Mouse (Mus musculus): ENCODE measurements around the gene Pars2. TPM values are rescaled to one million over a fixed set of nuclear protein-coding genes. Genes with fewer than 3 reads are reported as not detected.
A peak's percentile ranks its signal among the peaks of the same experiment; 100 is the strongest.

Gene Pars2
- polyA plus RNA-seq, 1 experiment from 2014 or later: 16.2 TPM

- H3K9me3 ChIP-seq (replicated peaks): no peaks in the 10 kb centered on the region; the same call in 1 of the 2 replicates
- H3K4me3 ChIP-seq: no peak overlapping the region
- peaks cover 30% of the 10 kb centered on the region for H3K27me3 ChIP-seq (ENCODE audit: low read depth, poor library complexity, severe bottlenecking)
- DNase-seq (ENCODE audit: low spot score): no peak
- WGBS: 79% methylated on average over 5 of the region's 5 CpGs
- H3K4me1 ChIP-seq: no peaks in the 10 kb centered on the region
- no peak overlapping the region for H3K27ac ChIP-seq (replicated peaks)
- H3K36me3 ChIP-seq: no peaks in the 10 kb centered on the region
Observed at GRCm38 (mm10) chr4:106645797-106646196, 5.1 kb upstream of the Pars2 start.

DNA sequence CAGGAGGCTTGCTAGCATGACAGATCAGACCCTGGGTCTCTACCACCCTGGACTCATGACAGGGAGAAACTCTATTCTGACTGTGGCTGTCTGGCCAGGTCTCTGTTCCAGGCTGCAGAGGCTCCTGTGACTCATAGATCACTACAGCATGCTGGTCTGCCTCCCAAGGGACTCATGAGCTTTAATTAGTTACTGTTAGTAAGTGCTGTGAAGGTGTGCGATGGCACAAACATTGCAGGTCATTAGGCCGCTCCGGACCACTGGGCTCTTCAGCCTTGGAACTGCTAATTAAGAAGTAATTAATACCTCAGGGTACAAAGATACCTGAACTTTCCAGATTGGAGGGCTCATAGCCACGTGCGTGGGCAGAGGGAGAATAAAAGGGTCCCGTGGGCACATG is 3.7 kb upstream of the Pars2 start:
- Histone ChIP-seq H3K4me3 (no peak overlapping the region), H3K27ac (replicated peaks) (no peak overlapping the region), H3K27me3 (ENCODE audit: low read depth, poor library complexity, severe bottlenecking) (peaks cover 30% of the 10 kb centered on the region), H3K36me3 (no peaks in the 10 kb centered on the region), H3K9me3 (replicated peaks) (no peaks in the 10 kb centered on the region), H3K4me1 (peaks cover 8% of the 10 kb centered on the region)
- no peak for DNase-seq (ENCODE audit: low spot score)
- WGBS: 89% methylated on average over 6 of the region's 6 CpGs

DNA sequence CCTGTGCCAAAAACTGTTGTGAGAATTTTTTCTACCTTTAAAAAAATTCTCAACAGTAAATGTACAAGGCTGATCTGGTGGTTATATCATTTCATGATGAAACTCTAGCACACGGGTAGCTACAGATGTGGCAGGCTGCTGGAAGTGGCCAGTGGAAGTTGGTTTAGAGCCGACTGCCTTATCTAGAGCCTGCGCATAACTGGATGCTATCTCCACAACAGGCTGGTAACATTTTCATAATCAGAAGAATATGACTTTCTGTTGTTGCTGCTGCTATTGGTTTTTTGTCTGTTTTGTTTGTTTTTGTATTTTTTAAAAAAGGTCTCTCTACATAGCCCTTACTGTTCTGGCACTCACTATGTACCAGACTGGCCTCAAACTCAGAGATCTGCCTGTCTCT is 1.7 kb downstream of the Pars2 start:
- Histone ChIP-seq H3K27ac (replicated peaks) (no peak overlapping the region), H3K4me3 (no peak overlapping the region), H3K36me3 (peaks cover 42% of the 10 kb centered on the region), H3K27me3 (ENCODE audit: low read depth, poor library complexity, severe bottlenecking) (peaks cover 21% of the 10 kb centered on the region), H3K4me1 (peaks cover 8% of the 10 kb centered on the region), H3K9me3 (replicated peaks) (no peaks in the 10 kb centered on the region)
- no peak for DNase-seq (ENCODE audit: low spot score)
- 91% methylated on average over 3 of the region's 3 CpGs for WGBS

DNA sequence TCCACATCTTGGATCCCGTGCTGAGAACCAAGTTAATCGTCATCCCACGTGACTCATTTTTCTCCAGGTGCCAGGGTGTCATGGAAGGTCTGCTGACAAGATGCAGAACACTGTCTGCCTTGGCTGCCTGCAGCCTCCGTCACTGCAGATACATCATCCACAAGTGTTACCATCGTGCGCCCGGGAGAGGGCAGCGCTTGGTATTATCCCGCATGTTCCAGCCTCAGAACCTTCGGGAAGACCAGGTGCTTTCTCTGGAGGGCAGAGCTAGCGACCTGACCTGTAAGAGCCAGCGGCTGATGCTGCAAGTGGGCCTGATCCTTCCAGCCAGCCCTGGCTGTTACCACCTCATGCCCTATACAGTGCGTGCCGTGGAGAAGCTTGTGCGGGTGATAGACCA is 2.2 kb downstream of the Pars2 start:
- peaks cover 46% of the 10 kb centered on the region for H3K36me3 ChIP-seq
- DNase-seq (ENCODE audit: low spot score): no peak
- no peak overlapping the region for H3K27ac ChIP-seq (replicated peaks)
- H3K9me3 ChIP-seq (replicated peaks): no peaks in the 10 kb centered on the region
- H3K27me3 ChIP-seq (ENCODE audit: low read depth, poor library complexity, severe bottlenecking): peaks cover 16% of the 10 kb centered on the region
- WGBS: 95% methylated on average over 15 of the region's 15 CpGs
- H3K4me1 ChIP-seq: peaks cover 8% of the 10 kb centered on the region
- no peak overlapping the region for H3K4me3 ChIP-seq

- no peak for DNase-seq (ENCODE audit: low spot score)
- no peaks in the 10 kb centered on the region for H3K27me3 ChIP-seq (ENCODE audit: low read depth, poor library complexity, severe bottlenecking)
- peaks cover 8% of the 10 kb centered on the region for H3K4me1 ChIP-seq
- no peak overlapping the region for H3K4me3 ChIP-seq
- H3K27ac ChIP-seq (replicated peaks): no peak overlapping the region
- no peaks in the 10 kb centered on the region for H3K9me3 ChIP-seq (replicated peaks)
- WGBS: 95% methylated on average over 10 of the region's 10 CpGs
- peaks cover 71% of the 10 kb centered on the region for H3K36me3 ChIP-seq
Observed at GRCm38 (mm10) chr4:106655681-106656080, 4.8 kb downstream of the Pars2 start.

DNA sequence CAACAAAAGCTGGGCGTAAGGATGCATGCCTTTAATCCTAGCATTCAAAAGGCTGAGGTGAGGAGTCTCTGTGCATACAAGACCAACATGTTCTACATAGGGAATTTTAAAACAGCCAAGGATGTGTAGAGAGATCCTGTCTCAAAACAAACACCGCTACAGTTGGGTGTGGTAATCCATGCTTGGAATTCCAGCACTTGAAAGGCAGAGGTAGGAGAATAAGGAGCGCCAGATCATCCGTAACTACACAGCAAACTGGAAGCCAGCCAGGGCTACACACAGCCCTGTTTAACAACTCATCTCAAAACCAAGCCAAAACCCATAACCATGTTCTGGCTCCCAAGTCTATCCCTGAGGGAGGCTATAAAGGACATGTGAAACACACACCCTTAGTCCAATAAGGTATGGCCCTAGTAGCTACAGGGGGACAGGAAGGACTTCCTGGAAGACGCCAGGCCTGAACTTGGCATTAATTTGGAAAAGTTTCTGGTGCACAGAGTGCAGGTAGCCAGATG is 13.1 kb downstream of the Pars2 start:
- no peaks in the 10 kb centered on the region for H3K27me3 ChIP-seq (ENCODE audit: low read depth, poor library complexity, severe bottlenecking)
- 94% methylated on average over 5 of the region's 5 CpGs for WGBS
- no peak overlapping the region for H3K4me3 ChIP-seq
- no peaks in the 10 kb centered on the region for H3K9me3 ChIP-seq (replicated peaks)
- H3K27ac ChIP-seq (replicated peaks): no peak overlapping the region
- H3K4me1 ChIP-seq: no peaks in the 10 kb centered on the region
- DNase-seq (ENCODE audit: low spot score): no peak
- H3K36me3 ChIP-seq: peaks cover 100% of the 10 kb centered on the region

DNA sequence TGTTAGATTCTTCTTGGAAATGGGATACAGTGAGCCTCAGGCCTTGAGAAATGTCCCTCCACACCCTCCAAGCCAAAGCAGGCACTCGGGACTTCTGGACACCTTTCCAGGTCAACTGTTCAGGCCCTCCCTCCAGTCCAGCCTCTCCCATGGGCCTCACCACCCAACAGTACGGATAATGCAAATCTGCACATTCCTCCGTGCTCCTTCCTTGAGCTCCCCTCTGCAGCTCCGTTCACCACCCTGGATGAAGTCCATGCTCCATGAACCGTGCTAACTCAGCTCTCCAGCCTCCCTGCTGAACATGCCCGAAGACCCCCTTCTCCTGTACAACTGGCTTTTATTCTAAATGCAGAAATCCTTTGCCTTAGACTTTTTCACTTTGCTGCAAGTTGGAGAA is 13.8 kb downstream of the Pars2 start:
- peaks cover 100% of the 10 kb centered on the region for H3K36me3 ChIP-seq
- H3K27me3 ChIP-seq (ENCODE audit: low read depth, poor library complexity, severe bottlenecking): no peaks in the 10 kb centered on the region
- H3K4me1 ChIP-seq: no peaks in the 10 kb centered on the region
- no peak for DNase-seq (ENCODE audit: low spot score)
- no peaks in the 10 kb centered on the region for H3K9me3 ChIP-seq (replicated peaks)
- H3K4me3 ChIP-seq: no peak overlapping the region
- no peak overlapping the region for H3K27ac ChIP-seq (replicated peaks)
- 88% methylated on average over 6 of the region's 6 CpGs for WGBS

DNA sequence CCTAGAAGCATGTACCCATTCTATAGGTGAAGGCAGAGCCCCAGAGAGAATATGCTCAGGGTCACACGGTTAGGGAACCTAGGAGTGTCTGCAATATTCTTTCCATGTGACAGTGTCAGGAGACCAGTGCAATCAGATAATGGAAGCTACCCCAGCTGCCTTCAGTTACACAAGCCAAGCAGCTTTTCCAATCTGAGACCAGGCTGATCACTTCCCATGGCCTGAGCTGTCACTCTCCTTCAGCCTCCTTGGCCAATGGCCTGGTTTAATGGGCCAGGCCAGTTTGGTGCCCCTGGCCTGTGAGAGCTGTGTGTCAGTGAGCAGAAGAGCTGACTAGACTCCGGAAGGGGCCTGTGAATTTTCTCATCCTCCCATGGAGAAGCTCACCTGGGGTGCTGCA is 14.4 kb downstream of the Pars2 start:
- H3K4me3 ChIP-seq: no peak overlapping the region
- 87% methylated on average over 2 of the region's 2 CpGs for WGBS
- no peaks in the 10 kb centered on the region for H3K27me3 ChIP-seq (ENCODE audit: low read depth, poor library complexity, severe bottlenecking)
- DNase-seq (ENCODE audit: low spot score): no peak
- H3K27ac ChIP-seq (replicated peaks): no peak overlapping the region
- H3K4me1 ChIP-seq: no peaks in the 10 kb centered on the region
- peaks cover 100% of the 10 kb centered on the region for H3K36me3 ChIP-seq
- no peaks in the 10 kb centered on the region for H3K9me3 ChIP-seq (replicated peaks)

- H3K27me3 ChIP-seq (ENCODE audit: low read depth, poor library complexity, severe bottlenecking): no peaks in the 10 kb centered on the region
- H3K9me3 ChIP-seq (replicated peaks): no peaks in the 10 kb centered on the region
- H3K27ac ChIP-seq (replicated peaks): no peak overlapping the region
- H3K36me3 ChIP-seq: peaks cover 100% of the 10 kb centered on the region
- no peaks in the 10 kb centered on the region for H3K4me1 ChIP-seq
- H3K4me3 ChIP-seq: no peak overlapping the region
- WGBS: 92% methylated on average over 10 of the region's 10 CpGs
- DNase-seq (ENCODE audit: low spot score): no peak
Observed at GRCm38 (mm10) chr4:106665673-106666072, 14.8 kb downstream of the Pars2 start.

GRCm38 (mm10) chr4:106666546-106666945 is 15.7 kb downstream of the Pars2 start:
- H3K4me1 ChIP-seq: no peaks in the 10 kb centered on the region
- H3K9me3 ChIP-seq (replicated peaks): no peaks in the 10 kb centered on the region
- H3K4me3 ChIP-seq: no peak overlapping the region
- DNase-seq (ENCODE audit: low spot score): no peak
- WGBS: 93% methylated on average over 2 of the region's 2 CpGs
- H3K27me3 ChIP-seq (ENCODE audit: low read depth, poor library complexity, severe bottlenecking): no peaks in the 10 kb centered on the region
- H3K27ac ChIP-seq (replicated peaks): no peak overlapping the region
- H3K36me3 ChIP-seq: peaks cover 100% of the 10 kb centered on the region

DNA sequence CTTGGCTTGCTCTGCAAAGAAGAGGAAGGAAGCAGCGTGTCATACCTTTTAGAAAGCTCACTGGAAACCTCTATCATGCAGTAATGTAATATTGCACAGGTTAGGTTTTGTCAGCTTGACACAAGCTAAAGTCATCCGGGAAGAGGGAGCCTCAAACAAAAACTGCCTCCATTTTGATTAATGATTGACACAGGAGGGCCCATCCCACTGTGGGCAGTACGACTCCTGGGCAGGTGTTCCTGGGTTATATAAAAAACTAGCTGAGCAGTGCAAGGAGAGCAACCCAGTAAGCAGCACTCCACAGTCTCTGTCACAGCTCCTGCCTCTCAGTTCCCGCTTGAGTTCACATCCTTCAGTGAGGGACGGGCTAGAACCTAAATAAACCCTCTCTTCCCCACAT is 25.9 kb downstream of the Pars2 start:
- Histone ChIP-seq H3K4me1 (peaks cover 14% of the 10 kb centered on the region), H3K27me3 (ENCODE audit: low read depth, poor library complexity, severe bottlenecking) (no peaks in the 10 kb centered on the region), H3K4me3 (no peak overlapping the region), H3K27ac (replicated peaks) (no peak overlapping the region), H3K9me3 (replicated peaks) (no peaks in the 10 kb centered on the region), H3K36me3 (peaks cover 53% of the 10 kb centered on the region)
- 91% methylated on average over 5 of the region's 5 CpGs for WGBS
- DNase-seq (ENCODE audit: low spot score): no peak

GRCm38 (mm10) chr4:106678442-106679118 is 27.7 kb downstream of the Pars2 start, which contains the start of gene Ttc4:
Ttc4 (minus strand) TSS chr4:106678944.
- Histone ChIP-seq H3K27ac (replicated peaks) (peak within 1 kb of the TSS; percentile 85), H3K4me3 (peak within 1 kb of the TSS; percentile 89), H3K36me3 (peaks cover 35% of the 10 kb centered on the region), H3K9me3 (replicated peaks) (no peaks in the 10 kb centered on the region), H3K4me1 (peaks cover 14% of the 10 kb centered on the region), H3K27me3 (ENCODE audit: low read depth, poor library complexity, severe bottlenecking) (no peaks in the 10 kb centered on the region)
- WGBS: under 1% methylated on average over 43 of the region's 43 CpGs
- DNase-seq (ENCODE audit: low spot score): peak; percentile 96

DNA sequence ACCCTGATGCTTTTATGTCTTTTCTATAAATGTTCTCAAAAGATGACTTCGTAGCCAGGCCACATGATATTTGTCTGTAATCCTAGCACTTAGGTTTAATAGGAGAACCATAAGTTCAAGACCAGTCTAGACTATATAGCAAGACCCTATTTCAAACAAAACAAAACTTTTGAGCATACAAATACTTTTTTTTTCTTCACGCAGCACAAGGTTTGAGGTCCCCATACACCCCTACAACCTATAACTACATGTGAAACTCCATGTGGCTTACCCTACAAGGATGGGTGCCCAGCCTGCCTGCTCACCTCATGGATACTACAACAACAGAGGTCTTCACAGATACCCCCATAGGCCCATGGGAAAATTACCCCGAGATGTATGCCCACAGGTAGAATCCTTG is 28.3 kb downstream of the Pars2 start:
- Histone ChIP-seq H3K27me3 (ENCODE audit: low read depth, poor library complexity, severe bottlenecking) (no peaks in the 10 kb centered on the region), H3K4me1 (peaks cover 14% of the 10 kb centered on the region), H3K36me3 (peaks cover 29% of the 10 kb centered on the region), H3K4me3 (peak overlapping the region; percentile 89), H3K9me3 (replicated peaks) (no peaks in the 10 kb centered on the region), H3K27ac (replicated peaks) (no peak overlapping the region)
- 34% methylated on average over 3 of the region's 3 CpGs for WGBS
- DNase-seq (ENCODE audit: low spot score): no peak
